Mouse (Mus musculus) left cerebral cortex, adult 18-20 months (tissue): ENCODE results near the gene Ube2g2. TPM values are rescaled to one million over a fixed set of nuclear protein-coding genes. Genes with fewer than 3 reads are reported as not detected.

ENCODE experiments used
- DNase-seq, 2 experiments: peaks; one replicate each; pipeline ENCODE4 v3.0.0; 2021 to 2022; ENCODE audit warnings: low spot score in 2 of 2, mixed read lengths in 1 of 2
- long read RNA-seq, 2 experiments: library from polyadenylated mRNA; stranded (forward); transcript quantifications; one replicate each; pipeline ENCODE4 v2.0.0; 2021
- total RNA-seq, 2 experiments: library from RNA; stranded (reverse); gene quantifications; 2 replicates each; pipeline ENCODE4 v1.2.3; 2021

Ube2g2 gene
- total RNA-seq, result 10 to 100 TPM; 46.1 to 53.8 TPM
- long read RNA-seq, experiment 1, transcript Ube2g2-204 (6 exons, 2,031 nt), result major isoform, 109 of 129 reads
- long read RNA-seq, experiment 1, partial matches to known transcripts, result 4 of 129 reads
- long read RNA-seq, experiment 1, other reads (novel, unspliced or antisense), result 10 of 129 reads
- long read RNA-seq, experiment 2, transcript Ube2g2-204 (6 exons, 2,031 nt), result major isoform, 74 of 90 reads
- long read RNA-seq, experiment 2, partial matches to known transcripts, result 0 of 90 reads
- long read RNA-seq, experiment 2, other reads (novel, unspliced or antisense), result 13 of 90 reads

GRCm38 (mm10) chr10:77622055-77622988 lies at the start of gene Ube2g2:
Gene Ube2g2, plus strand, starts transcription at chr10:77622275.
- DNase-seq, result peak; percentile 91 to 95

- no peak for DNase-seq
These were observed 48.9 kb upstream of the Ube2g2 start for GRCm38 (mm10) chr10:77573162-77573561.

DNA sequence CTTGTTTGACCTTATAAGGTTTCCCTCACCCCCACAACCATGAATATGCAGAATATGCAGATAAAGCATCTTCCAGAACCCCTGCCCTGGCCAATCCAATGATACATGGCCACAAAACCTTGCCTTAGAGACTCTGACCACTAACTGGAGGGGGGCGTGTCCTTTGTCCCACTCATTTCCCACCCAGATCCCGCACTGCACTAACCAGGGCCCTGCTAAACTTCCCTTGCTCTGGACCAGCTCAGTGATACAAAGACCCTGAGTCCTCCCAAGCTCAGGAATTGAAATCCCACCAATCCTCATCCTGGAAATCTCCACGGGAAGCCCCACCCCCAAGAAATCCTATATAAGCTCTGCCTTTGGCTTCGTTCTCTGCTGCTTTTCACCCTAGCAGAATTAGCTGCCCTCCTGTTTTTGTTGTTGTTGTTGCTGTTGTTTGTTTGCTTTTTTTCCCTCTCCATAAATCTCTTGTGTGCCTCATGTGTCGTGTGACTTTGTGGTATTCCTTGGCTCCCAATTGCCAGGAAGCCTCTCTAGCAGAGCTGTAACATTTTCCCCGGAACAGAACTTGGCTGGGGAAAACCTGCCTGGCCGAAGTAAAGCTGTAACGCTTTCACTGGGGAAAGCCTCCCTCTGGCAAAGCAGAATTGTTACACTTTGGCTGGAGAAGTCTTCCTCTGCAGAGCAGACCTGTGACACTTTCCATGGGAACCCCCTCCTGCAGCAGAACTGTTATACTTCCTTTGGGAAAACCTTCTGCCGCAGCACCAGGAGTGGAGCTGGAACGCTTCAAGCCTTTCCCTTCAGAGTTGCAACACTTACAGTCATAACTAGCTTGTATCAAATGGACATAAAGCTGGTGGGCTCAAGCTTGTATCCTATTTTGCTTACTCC lies 41.8 kb upstream of the Ube2g2 start:
- no peak for DNase-seq

GRCm38 (mm10) chr10:77581023-77581407 lies 41.1 kb upstream of the Ube2g2 start:
- DNase-seq, result no peak

DNA sequence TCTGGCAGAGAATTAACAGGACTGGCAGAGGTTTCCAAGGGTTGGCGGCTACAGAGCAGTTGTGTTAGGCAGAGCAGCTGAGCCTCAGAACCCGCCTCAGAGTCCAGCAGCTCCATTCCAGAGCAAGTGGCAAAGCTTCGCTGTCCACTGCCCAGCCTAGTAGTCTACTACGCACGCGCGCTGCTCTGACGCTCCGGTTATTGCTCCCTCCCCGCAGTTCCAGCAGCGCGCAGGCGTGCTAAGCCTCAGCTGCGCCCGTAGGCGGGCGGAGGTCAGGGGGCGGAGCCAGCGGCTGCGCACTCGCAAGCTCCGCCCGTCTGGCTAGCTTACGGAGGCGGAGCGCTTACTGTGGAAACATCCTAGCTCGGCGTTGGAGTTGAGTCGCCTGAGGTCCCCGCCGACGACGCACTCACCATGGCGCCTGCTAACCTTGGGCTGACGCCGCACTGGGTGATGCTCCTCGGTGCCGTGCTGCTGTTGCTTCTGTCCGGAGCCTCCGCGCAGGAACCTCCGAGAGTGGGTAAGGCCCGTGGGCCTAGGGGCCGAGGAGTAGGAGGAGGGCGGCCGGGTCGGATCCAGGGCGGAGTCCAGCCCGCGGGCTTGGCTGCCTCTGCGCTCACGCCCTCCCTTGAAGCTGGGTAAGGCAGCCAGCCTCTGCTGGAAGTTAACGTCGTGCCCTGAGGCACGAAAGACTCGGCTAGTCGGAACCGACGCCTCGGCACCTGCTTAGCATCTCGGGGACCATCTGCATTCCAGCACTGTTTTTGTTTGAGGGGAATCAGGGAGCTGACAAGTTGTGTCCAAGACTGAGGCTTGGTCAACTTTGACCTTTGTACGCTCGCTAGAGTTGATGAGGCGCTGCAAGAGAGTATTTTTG lies 40.4 kb upstream of the Ube2g2 start, which contains the start of gene Pttg1ip:
Pttg1ip (plus strand) TSS at position 313 of the 877 bp plus-strand sequence.
- peak; percentile 91 to 96 for DNase-seq

GRCm38 (mm10) chr10:77582285-77582618 lies 39.8 kb upstream of the Ube2g2 start:
- no peak for DNase-seq

GRCm38 (mm10) chr10:77583795-77584422 lies 38.2 kb upstream of the Ube2g2 start:
- DNase-seq, result no peak

DNA sequence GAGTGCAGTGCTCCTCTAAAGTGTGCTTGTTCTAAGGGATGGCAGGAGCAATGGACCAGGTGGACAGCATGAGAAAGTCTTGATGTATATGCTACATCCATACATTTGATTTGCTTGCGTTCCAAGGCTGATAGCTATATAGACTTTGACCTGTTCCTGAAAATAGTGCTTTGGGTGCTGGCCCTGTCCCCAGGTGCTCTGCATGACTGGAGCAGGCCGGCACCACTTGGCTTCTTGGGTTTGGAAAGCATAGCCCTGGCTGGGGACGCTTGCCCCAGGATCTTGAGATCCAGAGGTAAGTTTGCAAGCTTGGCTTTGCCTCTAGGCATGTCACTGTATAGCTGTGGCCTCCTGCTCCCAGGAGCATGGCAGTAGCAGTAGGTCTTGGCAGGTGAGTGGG lies 35.4 kb upstream of the Ube2g2 start:
- no peak for DNase-seq

DNA sequence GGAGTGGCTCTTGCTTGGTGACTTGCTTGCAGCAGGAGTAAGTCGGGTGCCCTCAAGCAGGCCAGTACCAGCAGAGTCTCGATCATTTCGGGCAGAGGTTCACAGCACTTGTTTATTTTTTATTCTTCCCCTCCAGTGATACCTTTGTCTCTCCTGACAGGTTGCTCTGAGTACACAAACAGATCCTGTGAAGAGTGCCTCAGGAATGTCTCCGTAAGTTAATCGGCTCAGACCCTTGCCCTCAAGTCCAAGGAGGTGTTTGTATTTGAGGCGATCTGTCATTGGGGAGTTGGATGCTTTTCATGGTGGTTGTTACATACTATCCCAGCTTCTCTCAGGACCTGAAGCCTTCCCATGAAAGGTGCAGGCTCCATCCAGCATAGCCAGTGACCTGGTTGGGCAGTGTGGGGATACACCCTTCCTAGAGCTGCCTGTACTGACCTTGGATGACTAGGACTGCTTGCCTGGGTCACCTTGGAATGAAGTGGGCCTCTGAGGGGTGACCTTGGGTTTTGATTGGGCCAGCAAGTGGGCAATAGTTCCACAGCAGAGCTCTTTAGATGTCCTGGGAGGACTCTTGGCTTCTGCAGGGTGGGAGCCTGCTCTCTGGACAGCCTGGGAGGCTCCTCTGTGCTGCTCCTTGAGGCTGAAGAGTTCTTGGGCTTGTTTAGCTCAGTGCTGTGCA lies 34.8 kb upstream of the Ube2g2 start:
- DNase-seq, result no peak

DNA sequence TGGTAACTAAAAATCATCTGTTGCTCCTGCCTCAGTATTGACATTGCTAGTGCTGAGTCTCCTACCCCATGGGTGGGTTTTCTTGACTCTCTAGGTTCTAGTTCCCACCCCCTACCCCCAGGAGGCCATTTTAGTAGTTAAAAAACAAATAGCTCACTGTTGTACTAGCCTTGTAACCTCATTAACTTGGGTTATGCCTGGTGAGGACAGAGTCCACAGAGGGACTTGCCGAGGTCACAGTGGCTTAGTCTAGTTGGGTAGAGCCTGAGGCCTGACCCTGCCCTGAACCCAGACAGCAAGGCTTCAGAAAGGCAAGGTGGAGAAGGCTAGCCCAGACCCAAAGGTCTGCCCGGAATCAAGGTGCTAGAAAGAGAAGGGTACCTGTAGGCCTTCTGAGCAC lies 34.0 kb upstream of the Ube2g2 start:
- no peak for DNase-seq

DNA sequence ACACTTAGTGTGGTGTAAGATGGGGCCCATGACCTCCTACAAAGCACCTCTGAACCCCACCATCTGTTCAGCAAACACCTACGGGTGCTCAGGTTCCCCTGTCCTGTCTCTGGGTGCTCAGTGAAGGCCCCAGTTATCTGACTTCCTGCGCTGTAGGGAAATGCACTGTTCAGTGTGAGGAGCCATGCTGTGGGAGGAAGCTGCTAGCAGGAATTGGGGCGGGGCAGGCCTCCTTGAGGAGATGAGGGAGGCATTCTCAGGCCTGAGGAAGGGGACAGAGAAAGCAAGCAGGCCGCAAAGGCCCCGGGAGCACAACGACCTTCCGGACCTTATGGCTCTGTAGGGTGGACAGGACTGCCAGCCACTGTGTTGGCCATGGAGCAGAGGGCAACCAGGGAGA lies 33.0 kb upstream of the Ube2g2 start:
- no peak for DNase-seq

DNA sequence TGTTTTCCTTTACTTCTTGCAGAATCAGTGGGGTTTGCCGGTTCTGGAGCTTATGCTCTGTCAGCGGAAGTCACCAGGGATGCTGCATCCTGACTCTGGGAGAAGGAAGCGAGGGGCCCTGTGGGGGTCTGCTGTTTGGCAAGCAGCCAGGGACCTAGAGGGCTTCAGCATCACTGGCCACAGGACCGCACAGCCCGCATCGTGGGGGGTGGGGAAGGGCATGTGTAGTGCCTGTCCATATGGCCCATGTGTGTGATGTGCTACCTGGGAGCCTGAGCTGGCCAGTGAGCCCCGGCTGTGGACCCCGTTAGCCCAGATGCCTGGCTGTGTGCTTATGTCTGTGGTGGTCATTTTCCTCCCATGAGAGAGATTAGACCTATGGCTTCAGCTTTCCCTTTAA lies 32.3 kb upstream of the Ube2g2 start:
- DNase-seq, result no peak

DNA sequence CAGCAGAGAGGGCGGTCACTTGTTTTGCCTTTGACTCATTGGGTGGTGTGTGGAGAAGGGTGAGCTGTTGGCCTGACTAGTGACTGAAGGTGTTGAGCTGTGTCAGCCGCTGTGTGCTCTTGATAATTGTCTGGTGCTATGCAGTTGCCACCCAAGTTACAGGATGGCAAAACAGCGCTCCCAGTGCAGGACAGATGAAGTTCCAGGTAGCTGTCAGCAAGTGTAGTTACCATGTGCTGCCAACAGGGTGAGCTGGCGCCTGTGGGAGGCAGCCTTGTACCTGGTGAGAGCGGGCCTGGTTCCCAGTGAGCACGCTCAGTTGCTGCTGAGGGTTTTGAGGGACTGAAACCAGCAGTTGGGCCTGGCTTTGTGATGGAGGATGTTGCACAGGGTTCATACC lies 31.3 kb upstream of the Ube2g2 start:
- peak in 1 of 2 experiments; percentile 51 for DNase-seq

GRCm38 (mm10) chr10:77591546-77591945 lies 30.5 kb upstream of the Ube2g2 start:
- DNase-seq, result peak; percentile 58 to 79

DNA sequence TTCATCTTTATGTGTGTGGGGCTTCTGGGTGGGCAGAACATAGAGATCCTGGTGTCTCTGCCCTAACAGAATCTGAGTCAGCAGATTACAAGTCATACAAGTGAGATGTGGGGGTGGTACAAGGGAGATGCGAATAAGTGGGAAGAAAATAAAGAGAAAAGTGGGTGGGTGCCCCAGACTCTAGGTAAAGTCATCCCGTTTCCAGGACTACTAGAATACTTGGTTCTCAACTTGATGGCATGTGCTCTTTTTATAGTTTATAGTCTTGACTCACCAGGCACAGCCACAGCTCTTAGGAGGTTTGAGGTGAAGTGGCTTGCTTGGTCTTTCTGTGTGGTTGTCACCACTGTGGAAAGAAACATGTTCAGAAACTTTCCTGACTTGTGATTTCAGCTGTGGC lies 26.0 kb upstream of the Ube2g2 start:
- DNase-seq, result no peak

- no peak for DNase-seq
These were observed 19.1 kb upstream of the Ube2g2 start for GRCm38 (mm10) chr10:77603021-77603420.

DNA sequence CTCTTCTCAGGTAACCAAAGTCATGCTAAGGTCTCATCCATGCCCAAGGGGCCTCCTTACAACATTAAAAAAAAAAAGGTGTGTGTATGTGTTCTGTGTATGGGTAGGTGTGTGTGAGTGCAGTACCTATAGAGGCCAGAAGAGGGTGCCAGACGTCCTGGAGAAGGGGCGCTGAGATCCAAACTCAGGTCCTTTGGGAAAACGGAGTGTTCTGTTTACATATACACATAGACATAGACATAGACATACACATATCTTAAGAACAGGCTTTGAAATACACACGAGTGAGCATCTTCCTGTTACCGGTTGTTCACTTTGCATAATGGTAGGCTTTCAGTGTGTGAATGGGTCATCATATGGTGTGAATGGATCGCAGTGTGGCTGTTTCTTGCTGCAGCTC lies 18.0 kb upstream of the Ube2g2 start:
- DNase-seq, result no peak

GRCm38 (mm10) chr10:77604958-77605357 lies 17.1 kb upstream of the Ube2g2 start:
- DNase-seq, result no peak

DNA sequence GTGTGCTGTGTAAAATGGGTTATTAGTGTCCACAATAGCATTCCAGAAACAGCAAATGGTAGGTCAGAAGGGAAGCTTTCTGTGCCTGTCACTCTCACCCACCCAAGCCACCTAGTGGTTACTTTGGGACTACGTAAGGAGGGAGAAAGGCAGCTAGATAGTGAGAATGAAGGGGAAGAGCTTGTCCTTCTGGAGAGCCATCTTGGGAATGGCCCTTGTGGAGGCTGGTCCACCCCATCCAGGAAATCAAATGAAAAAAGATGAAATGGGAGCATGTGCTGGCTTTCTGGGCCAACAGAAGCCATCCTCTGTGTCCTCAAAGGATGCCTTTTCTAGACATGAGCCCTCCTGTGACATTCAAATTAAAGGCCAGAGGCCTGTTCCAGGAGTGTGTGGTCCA lies 16.7 kb upstream of the Ube2g2 start:
- DNase-seq, result no peak
